Mouse (Mus musculus): Measurements from ENCODE around the gene Cdhr5. TPM values are rescaled to one million over a fixed set of nuclear protein-coding genes. Genes with fewer than 3 reads are reported as not detected.

The Cdhr5 gene
- total RNA-seq, 1 experiment from 2014 or later = 10.6 TPM

- DNase-seq = no peak
Measured at GRCm38 (mm10) chr7:141222126-141222467, 54.5 kb downstream of the Cdhr5 start.

GRCm38 (mm10) chr7:141221249-141222125 is 55.1 kb downstream of the Cdhr5 start:
- peak; percentile 99 for DNase-seq

- no peak for DNase-seq
Measured at GRCm38 (mm10) chr7:141220377-141220776, 56.2 kb downstream of the Cdhr5 start.

GRCm38 (mm10) chr7:141219558-141220099 is 57.0 kb downstream of the Cdhr5 start:
- DNase-seq = no peak

Small RNA genes lying within 50 kb of the gene (microRNA-seq; reads per million reads assigned to microRNA genes)
- 263 to 346 reads per million in 2 experiments for gene Mir210

Other genes starting within 250 kb of the Cdhr5 start
- not detected in 2 replicates for gene Gm17387, start 247.7 kb downstream of the Cdhr5 start, total RNA-seq (2021)
- 1.4 and 2.7 TPM in 2 replicates for gene B4galnt4, start 215.7 kb downstream of the Cdhr5 start, total RNA-seq (2021)
- gene Pkp3, start 198.6 kb downstream of the Cdhr5 start, total RNA-seq (2021) = 0.96 and 3.5 TPM in 2 replicates
- gene Sigirr, start 176.2 kb downstream of the Cdhr5 start, total RNA-seq (2021) = 7.5 and 10.0 TPM in 2 replicates
- 0.22 and 0.38 TPM in 2 replicates for gene Ano9, start 159.0 kb downstream of the Cdhr5 start, total RNA-seq (2021)
- 46.2 and 49.6 TPM in 2 replicates for gene Ptdss2, start 154.4 kb downstream of the Cdhr5 start, total RNA-seq (2021)
- gene Rnh1, start 103.9 kb downstream of the Cdhr5 start, total RNA-seq (2021) = 186 and 200 TPM in 2 replicates
- gene Hras, start 82.8 kb downstream of the Cdhr5 start, total RNA-seq (2021) = 81.7 and 83.6 TPM in 2 replicates
- gene Lrrc56, start 82.6 kb downstream of the Cdhr5 start, total RNA-seq (2021) = 7.6 and 9.6 TPM in 2 replicates
- gene Lmntd2, start 62.7 kb downstream of the Cdhr5 start, total RNA-seq (2021) = 0.26 and 0.34 TPM in 2 replicates
- gene Rassf7, start 60.9 kb downstream of the Cdhr5 start, total RNA-seq (2021) = 4.9 and 5.2 TPM in 2 replicates
- 78.2 and 80.2 TPM in 2 replicates for gene Phrf1, start 48.0 kb downstream of the Cdhr5 start, total RNA-seq (2021)
- 5.2 and 7.7 TPM in 2 replicates for gene Irf7, start 10.3 kb downstream of the Cdhr5 start, total RNA-seq (2021)
- gene Sct, start 2.3 kb upstream of the Cdhr5 start, total RNA-seq (2021) = 2.3 and 3.2 TPM in 2 replicates
- 1.1 and 2.3 TPM in 2 replicates for gene Drd4, start 15.2 kb upstream of the Cdhr5 start, total RNA-seq (2021)
- gene Deaf1, start 50.9 kb upstream of the Cdhr5 start, total RNA-seq (2021) = 32.5 and 41.2 TPM in 2 replicates
- 22.9 and 25.6 TPM in 2 replicates for gene Tmem80, start 51.0 kb upstream of the Cdhr5 start, total RNA-seq (2021)
- gene Eps8l2, start 62.1 kb upstream of the Cdhr5 start, total RNA-seq (2021) = 5.1 and 5.5 TPM in 2 replicates
- gene Taldo1, start 115.4 kb upstream of the Cdhr5 start, total RNA-seq (2021) = 479 and 481 TPM in 2 replicates
- gene Gatd1, start 137.3 kb upstream of the Cdhr5 start, total RNA-seq (2021) = 22.5 and 36.2 TPM in 2 replicates
- gene Cend1, start 152.7 kb upstream of the Cdhr5 start, total RNA-seq (2021) = 1.0 and 3.6 TPM in 2 replicates
- gene Slc25a22, start 161.1 kb upstream of the Cdhr5 start, total RNA-seq (2021) = 87.0 and 91.0 TPM in 2 replicates
- gene Pidd1, start 167.2 kb upstream of the Cdhr5 start, total RNA-seq (2021) = 3.5 and 5.9 TPM in 2 replicates
- gene Rplp2, start 170.6 kb upstream of the Cdhr5 start, total RNA-seq (2021) = 908 and 1,128 TPM in 2 replicates
- 1,289 and 1,648 TPM in 2 replicates for gene Pnpla2, start 178.4 kb upstream of the Cdhr5 start, total RNA-seq (2021)
- gene Cracr2b, start 184.3 kb upstream of the Cdhr5 start, total RNA-seq (2021) = 14.2 and 23.2 TPM in 2 replicates
- 199 and 204 TPM in 2 replicates for gene Cd151, start 190.6 kb upstream of the Cdhr5 start, total RNA-seq (2021)
- gene Polr2l, start 198.3 kb upstream of the Cdhr5 start, total RNA-seq (2021) = 74.5 TPM in 2 replicates
- gene Tspan4, start 198.5 kb upstream of the Cdhr5 start, total RNA-seq (2021) = 49.4 and 58.4 TPM in 2 replicates